Mouse (Mus musculus): ENCODE measurements at regions not wholly inside any gene's neighbourhood (a gene's known extent, or its start where the extent isn't known, plus 50 kb on each side); places are given as distances from the start of the nearest gene placed in this dataset.
"Not testable (repeated sequence)": the region's sequence is repeated elsewhere in the genome, so short reads cannot be mapped to it uniquely, and the experiment has no call there.

DNA sequence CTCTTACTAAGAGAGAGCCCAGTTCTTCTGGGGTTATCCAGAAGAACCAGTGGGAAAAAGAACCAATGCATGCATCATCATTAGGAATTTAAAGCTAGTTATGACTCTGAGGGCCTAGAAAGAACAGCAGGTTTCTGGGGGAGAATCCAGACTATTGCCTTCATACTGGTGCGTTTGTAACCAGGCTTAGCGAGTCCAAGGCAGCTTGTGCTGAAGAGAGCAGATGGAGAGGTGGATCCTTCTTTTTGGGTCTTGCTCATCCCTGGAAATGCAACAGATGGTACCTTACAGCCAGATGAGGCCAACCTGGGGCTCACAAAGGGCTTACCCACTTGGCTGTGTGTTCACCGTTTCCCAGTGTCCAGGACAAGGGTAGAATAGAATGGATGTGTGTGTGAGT lies 130.1 kb downstream of the Spata19 start:
- no peak overlapping the region for H3K4me3 ChIP-seq (ENCODE audit: low read depth, low read length)
- 84% methylated on average over 3 of the region's 3 CpGs for WGBS
- no peak overlapping the region for H3K27ac ChIP-seq (ENCODE audit: low read length)
- ATAC-seq (ENCODE audit: insufficient number of reproducible peaks, insufficient read depth, low FRiP score, low read depth), result no peak
- H3K4me2 ChIP-seq (replicated peaks; ENCODE audit: low read depth, low read length), result no peak overlapping the region
- no peaks in the 10 kb centered on the region for H3K4me1 ChIP-seq (ENCODE audit: control insufficient read depth, insufficient read depth, low read length)
- H3K36me3 ChIP-seq (ENCODE audit: control insufficient read depth, insufficient read depth, low read length), result no peaks in the 10 kb centered on the region
- H3K9ac ChIP-seq (replicated peaks; ENCODE audit: low read depth, low read length), result no peak overlapping the region
- no peaks in the 10 kb centered on the region for H3K27me3 ChIP-seq (ENCODE audit: control insufficient read depth, insufficient read depth, low read length)
- no peaks in the 10 kb centered on the region for H3K9me3 ChIP-seq (ENCODE audit: control insufficient read depth, low read depth, low read length)

- Histone ChIP-seq H3K4me2 (replicated peaks; ENCODE audit: low read depth, low read length) (no peak overlapping the region), H3K4me3 (ENCODE audit: low read depth, low read length) (no peak overlapping the region), H3K9me3 (ENCODE audit: control insufficient read depth, low read depth, low read length) (no peaks in the 10 kb centered on the region), H3K4me1 (ENCODE audit: control insufficient read depth, insufficient read depth, low read length) (no peaks in the 10 kb centered on the region), H3K27ac (ENCODE audit: low read length) (no peak overlapping the region), H3K36me3 (ENCODE audit: control insufficient read depth, insufficient read depth, low read length) (no peaks in the 10 kb centered on the region), H3K9ac (replicated peaks; ENCODE audit: low read depth, low read length) (no peak overlapping the region), H3K27me3 (ENCODE audit: control insufficient read depth, insufficient read depth, low read length) (no peaks in the 10 kb centered on the region)
- 37% methylated on average over 5 of the region's 5 CpGs for WGBS
- ATAC-seq (ENCODE audit: insufficient number of reproducible peaks, insufficient read depth, low FRiP score, low read depth), result no peak
These were observed 141.9 kb downstream of the Spata19 start for GRCm38 (mm10) chr9:27538480-27538879.

GRCm38 (mm10) chr9:27541585-27542151 lies 145.1 kb downstream of the Spata19 start:
- H3K4me2 ChIP-seq (replicated peaks; ENCODE audit: low read depth, low read length), result no peak overlapping the region
- H3K4me3 ChIP-seq (ENCODE audit: low read depth, low read length), result no peak overlapping the region
- no peak overlapping the region for H3K27ac ChIP-seq (ENCODE audit: low read length)
- no peaks in the 10 kb centered on the region for H3K36me3 ChIP-seq (ENCODE audit: control insufficient read depth, insufficient read depth, low read length)
- no peak for ATAC-seq (ENCODE audit: insufficient number of reproducible peaks, insufficient read depth, low FRiP score, low read depth)
- no peaks in the 10 kb centered on the region for H3K4me1 ChIP-seq (ENCODE audit: control insufficient read depth, insufficient read depth, low read length)
- WGBS, result 77% methylated on average over 2 of the region's 2 CpGs
- H3K9ac ChIP-seq (replicated peaks; ENCODE audit: low read depth, low read length), result no peak overlapping the region
- no peaks in the 10 kb centered on the region for H3K27me3 ChIP-seq (ENCODE audit: control insufficient read depth, insufficient read depth, low read length)
- no peaks in the 10 kb centered on the region for H3K9me3 ChIP-seq (ENCODE audit: control insufficient read depth, low read depth, low read length)

GRCm38 (mm10) chr9:27554697-27555096 lies 158.1 kb downstream of the Spata19 start:
- H3K4me3 ChIP-seq (ENCODE audit: low read depth, low read length); H3K4me1 ChIP-seq (ENCODE audit: control insufficient read depth, insufficient read depth, low read length); ATAC-seq (ENCODE audit: insufficient number of reproducible peaks, insufficient read depth, low FRiP score, low read depth); H3K9ac ChIP-seq (replicated peaks; ENCODE audit: low read depth, low read length); H3K27ac ChIP-seq (ENCODE audit: low read length); H3K4me2 ChIP-seq (replicated peaks; ENCODE audit: low read depth, low read length); H3K9me3 ChIP-seq (ENCODE audit: control insufficient read depth, low read depth, low read length); H3K36me3 ChIP-seq (ENCODE audit: control insufficient read depth, insufficient read depth, low read length); H3K27me3 ChIP-seq (ENCODE audit: control insufficient read depth, insufficient read depth, low read length): not testable (repeated sequence)

DNA sequence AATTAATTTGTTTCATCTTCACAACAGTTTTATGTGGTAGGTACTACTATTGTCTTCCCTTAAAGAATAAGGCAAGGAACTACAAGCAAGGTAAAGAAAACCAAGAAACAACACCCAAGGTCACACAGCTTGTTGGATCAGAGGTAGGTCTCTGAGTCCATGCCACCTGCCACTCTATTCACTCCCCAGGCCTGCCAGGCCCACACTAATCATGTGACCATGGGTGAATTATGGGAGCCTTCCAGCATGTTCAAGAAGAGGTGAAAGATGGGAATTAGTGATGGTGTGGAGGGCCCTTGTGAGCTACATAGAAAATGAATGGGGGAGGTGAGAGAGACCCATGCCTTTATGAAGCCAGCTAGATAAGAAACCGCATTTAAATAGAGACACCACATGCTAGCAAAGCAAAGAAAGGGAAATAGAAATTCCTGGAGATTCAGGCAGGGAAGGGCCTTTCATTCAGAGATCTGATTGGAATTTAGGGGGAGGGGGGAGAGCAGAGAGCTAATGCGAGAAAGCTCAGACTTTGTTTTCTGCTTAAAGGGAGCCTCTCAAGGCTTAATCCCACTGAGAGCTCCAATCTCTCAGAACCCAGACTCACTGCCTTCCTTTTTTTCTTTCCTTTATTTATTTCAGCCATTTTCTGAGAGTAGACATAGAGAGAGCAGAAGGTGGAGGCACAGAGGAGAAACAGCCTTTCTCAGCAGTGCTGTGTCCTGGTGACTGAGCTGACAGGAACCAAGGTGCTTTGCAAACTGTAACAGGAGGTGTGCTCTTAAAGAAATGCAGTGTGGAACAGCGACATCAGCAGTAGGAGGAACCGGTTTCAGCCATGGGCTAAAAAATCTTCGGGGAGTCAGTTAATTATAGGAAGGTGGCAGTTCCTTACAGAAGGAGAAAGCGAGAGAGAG lies 160.0 kb downstream of the Spata19 start:
- 17% methylated on average over 6 of the region's 6 CpGs for WGBS
- no peak overlapping the region for H3K4me3 ChIP-seq (ENCODE audit: low read depth, low read length)
- no peaks in the 10 kb centered on the region for H3K4me1 ChIP-seq (ENCODE audit: control insufficient read depth, insufficient read depth, low read length)
- H3K36me3 ChIP-seq (ENCODE audit: control insufficient read depth, insufficient read depth, low read length), result no peaks in the 10 kb centered on the region
- no peaks in the 10 kb centered on the region for H3K27me3 ChIP-seq (ENCODE audit: control insufficient read depth, insufficient read depth, low read length)
- no peaks in the 10 kb centered on the region for H3K9me3 ChIP-seq (ENCODE audit: control insufficient read depth, low read depth, low read length)
- H3K27ac ChIP-seq (ENCODE audit: low read length), result no peak overlapping the region
- no peak overlapping the region for H3K4me2 ChIP-seq (replicated peaks; ENCODE audit: low read depth, low read length)
- H3K9ac ChIP-seq (replicated peaks; ENCODE audit: low read depth, low read length), result no peak overlapping the region
- ATAC-seq (ENCODE audit: insufficient number of reproducible peaks, insufficient read depth, low FRiP score, low read depth), result no peak

- Histone ChIP-seq H3K36me3 (ENCODE audit: control insufficient read depth, insufficient read depth, low read length) (no peaks in the 10 kb centered on the region), H3K9ac (replicated peaks; ENCODE audit: low read depth, low read length) (no peak overlapping the region), H3K4me3 (ENCODE audit: low read depth, low read length) (no peak overlapping the region), H3K4me2 (replicated peaks; ENCODE audit: low read depth, low read length) (no peak overlapping the region), H3K4me1 (ENCODE audit: control insufficient read depth, insufficient read depth, low read length) (no peaks in the 10 kb centered on the region), H3K9me3 (ENCODE audit: control insufficient read depth, low read depth, low read length) (no peaks in the 10 kb centered on the region), H3K27me3 (ENCODE audit: control insufficient read depth, insufficient read depth, low read length) (no peaks in the 10 kb centered on the region), H3K27ac (ENCODE audit: low read length) (no peak overlapping the region)
- ATAC-seq (ENCODE audit: insufficient number of reproducible peaks, insufficient read depth, low FRiP score, low read depth), result no peak
- WGBS, result 63% methylated on average over 1 of the region's 1 CpGs
These were observed 161.3 kb downstream of the Spata19 start for GRCm38 (mm10) chr9:27557886-27558285.

GRCm38 (mm10) chr9:27558286-27558685 lies 161.7 kb downstream of the Spata19 start:
- Histone ChIP-seq H3K4me2 (replicated peaks; ENCODE audit: low read depth, low read length) (no peak overlapping the region), H3K36me3 (ENCODE audit: control insufficient read depth, insufficient read depth, low read length) (no peaks in the 10 kb centered on the region), H3K27me3 (ENCODE audit: control insufficient read depth, insufficient read depth, low read length) (no peaks in the 10 kb centered on the region), H3K4me3 (ENCODE audit: low read depth, low read length) (no peak overlapping the region), H3K9me3 (ENCODE audit: control insufficient read depth, low read depth, low read length) (no peaks in the 10 kb centered on the region), H3K9ac (replicated peaks; ENCODE audit: low read depth, low read length) (no peak overlapping the region), H3K27ac (ENCODE audit: low read length) (no peak overlapping the region), H3K4me1 (ENCODE audit: control insufficient read depth, insufficient read depth, low read length) (no peaks in the 10 kb centered on the region)
- no peak for ATAC-seq (ENCODE audit: insufficient number of reproducible peaks, insufficient read depth, low FRiP score, low read depth)
- WGBS, result 84% methylated on average over 3 of the region's 3 CpGs

GRCm38 (mm10) chr9:27568372-27569053 lies 171.9 kb downstream of the Spata19 start:
- Histone ChIP-seq H3K36me3 (ENCODE audit: control insufficient read depth, insufficient read depth, low read length) (no peaks in the 10 kb centered on the region), H3K27me3 (ENCODE audit: control insufficient read depth, insufficient read depth, low read length) (no peaks in the 10 kb centered on the region), H3K4me1 (ENCODE audit: control insufficient read depth, insufficient read depth, low read length) (no peaks in the 10 kb centered on the region), H3K9ac (replicated peaks; ENCODE audit: low read depth, low read length) (no peak overlapping the region), H3K4me2 (replicated peaks; ENCODE audit: low read depth, low read length) (no peak overlapping the region), H3K4me3 (ENCODE audit: low read depth, low read length) (no peak overlapping the region), H3K27ac (ENCODE audit: low read length) (no peak overlapping the region), H3K9me3 (ENCODE audit: control insufficient read depth, low read depth, low read length) (no peaks in the 10 kb centered on the region)
- WGBS, result 66% methylated on average over 8 of the region's 8 CpGs
- no peak for ATAC-seq (ENCODE audit: insufficient number of reproducible peaks, insufficient read depth, low FRiP score, low read depth)
